ENCODE assay signal across 20 mouse cellular contexts in genomic region chr10:10740729-10741128, GRCm38 (mm10). TPM values are rescaled to one million over a fixed set of nuclear protein-coding genes. Genes with fewer than 3 reads are reported as not detected.
"Had no signal": no experiment of that assay in that cellular context is flagged by ENCODE, and none has a peak within 500 bp of the region (broad histone marks: within the 10 kb centered on the region; RNA-seq: fewer than 3 reads in every experiment).

No protein-coding gene starts in this region.

- DNase-seq: kidney, adult 8-10 months; kidney, postnatal 25 days; layer of hippocampus, adult 9-11 months; layer of hippocampus, postnatal 36 days; liver; liver, embryonic 13.5 days; lung, postnatal 14 days; right cerebral cortex, postnatal 14 days had no signal

- H3K9me3 ChIP-seq: limb, embryonic 12.5 days; liver, embryonic 13.5 days; megakaryocyte, embryonic 14.5 days; midbrain, embryonic 15.5 days; neural tube, embryonic 13.5 days had no signal

- H3K27me3 ChIP-seq: limb, embryonic 12.5 days; liver, embryonic 13.5 days; megakaryocyte, embryonic 14.5 days; midbrain, embryonic 15.5 days; neural tube, embryonic 13.5 days had no signal

- H3K9ac ChIP-seq: limb, embryonic 12.5 days; liver, embryonic 13.5 days; midbrain, embryonic 15.5 days; neural tube, embryonic 13.5 days had no signal

- H3K4me3 ChIP-seq: limb, embryonic 12.5 days; liver, embryonic 13.5 days; megakaryocyte, embryonic 14.5 days; midbrain, embryonic 15.5 days; neural tube, embryonic 13.5 days had no signal

- H3K4me1 ChIP-seq: limb, embryonic 12.5 days; liver, embryonic 13.5 days; megakaryocyte, embryonic 14.5 days; midbrain, embryonic 15.5 days; neural tube, embryonic 13.5 days had no signal

- H3K4me2 ChIP-seq: limb, embryonic 12.5 days; liver, embryonic 13.5 days; midbrain, embryonic 11.5 days; midbrain, embryonic 15.5 days; neural tube, embryonic 13.5 days had no signal

- H3K36me3 ChIP-seq: limb, embryonic 12.5 days; liver, embryonic 13.5 days; midbrain, embryonic 15.5 days; neural tube, embryonic 13.5 days had no signal

- H3K27ac ChIP-seq: limb, embryonic 12.5 days; liver, embryonic 13.5 days; midbrain, embryonic 15.5 days; neural tube, embryonic 13.5 days; stomach, postnatal 0 days had no signal

- ATAC-seq: inflammation-experienced regulatory T-cells, adult 6 months; intestine, postnatal 0 days; midbrain, embryonic 15.5 days had no signal

RNA-seq across cellular contexts. Expression of gene Gm10944, which starts 59.6 kb away (rescaled TPM):
- total RNA-seq: layer of hippocampus, adult 18-20 months; layer of hippocampus, postnatal 36 days; left cerebral cortex, adult 8-10 months; left cerebral cortex, postnatal 36 days had no signal
- polyA plus RNA-seq: inflammation-experienced regulatory T-cells, adult 6 months; intestine, postnatal 0 days; kidney, embryonic 16.5 days; limb, embryonic 12.5 days; liver, embryonic 13.5 days; midbrain, embryonic 11.5 days; midbrain, embryonic 15.5 days; neural tube, embryonic 13.5 days; stomach, postnatal 0 days had no signal
